Mouse (Mus musculus) neural tube, embryonic 11.5 days (tissue): ENCODE results near the gene Arid1b. TPM values are rescaled to one million over a fixed set of nuclear protein-coding genes. Genes with fewer than 3 reads are reported as not detected.
A peak's percentile ranks its signal among the peaks of the same experiment; 100 is the strongest.

Experiments used
- ATAC-seq: fragments of 200-750 bp; cut with Nextera tagmentation; 2 replicates; pipeline ENCODE4 v1.8.0; 2017; ENCODE audit warnings: moderate number of reproducible peaks, mild to moderate bottlenecking, moderate TSS enrichment, moderate library complexity; ENCODE audit not compliant: insufficient read depth, low FRiP score, low TSS enrichment
- DNase-seq: peaks from one replicate; pipeline ENCODE4 v3.0.0-alpha.2; 2015; ENCODE audit warnings: low spot score
- H3K27ac ChIP-seq: fragments of 300-500 bp; sonication (generic); 2 replicates; pipeline ENCODE4 v1.5.1; 2014; ENCODE audit warnings: low read depth, mild to moderate bottlenecking, low read length
- H3K27me3 ChIP-seq: fragments of 300-500 bp; sonication (generic); 2 replicates; pipeline ENCODE4 v1.6.1; 2014; ENCODE audit warnings: mild to moderate bottlenecking, low read length, mixed read lengths; ENCODE audit not compliant: control insufficient read depth, insufficient read depth
- H3K36me3 ChIP-seq: fragments of 300-500 bp; sonication (generic); 2 replicates; pipeline ENCODE4 v1.6.1; 2014; ENCODE audit warnings: mild to moderate bottlenecking, low read length, moderate library complexity, mixed read lengths; ENCODE audit not compliant: control insufficient read depth, insufficient read depth
- H3K4me1 ChIP-seq: fragments of 300-500 bp; sonication (generic); 2 replicates; pipeline ENCODE4 v1.6.1; 2014; ENCODE audit warnings: low read length, mixed read lengths; ENCODE audit not compliant: control insufficient read depth, insufficient read depth
- H3K4me2 ChIP-seq: fragments of 300-500 bp; sonication (generic); 2 replicates; pipeline ENCODE4 v1.6.1; 2014; ENCODE audit warnings: low read depth, mild to moderate bottlenecking, moderate library complexity
- H3K4me3 ChIP-seq: fragments of 300-500 bp; sonication (generic); 2 replicates; pipeline ENCODE4 v1.5.1; 2014; ENCODE audit warnings: low read depth, low read length
- H3K9ac ChIP-seq: fragments of 300-500 bp; sonication (generic); 2 replicates; pipeline ENCODE4 v1.6.1; 2014; ENCODE audit warnings: mild to moderate bottlenecking, low read length
- H3K9me3 ChIP-seq: fragments of 300-500 bp; sonication (generic); 2 replicates; pipeline ENCODE4 v1.6.1; 2016; ENCODE audit warnings: low read length; ENCODE audit not compliant: control insufficient read depth
- WGBS: fragments of 180-500 bp; shearing (Covaris S2); extraction: QIAGEN DNeasy Blood & Tissue Kit; methylation state at CpG from one replicate; pipeline ENCODE4 v1.1.7; 2014; 5-methylcytosine and 5-hydroxymethylcytosine counted together
- polyA plus RNA-seq: library from polyadenylated mRNA; unstranded; fragments of >200 nt; fragmentation: Nextera tagmentation; extraction: Ambion mirVana; gene quantifications from 2 replicates; pipeline ENCODE4 v1.2.1, GENCODE M21; 2014

The Arid1b gene
- polyA plus RNA-seq, 1 experiment from 2014 or later = 14.3 TPM

GRCm38 (mm10) chr17:5052091-5052799 lies 58.1 kb downstream of the Arid1b start:
- ATAC-seq (no peak), DNase-seq (no peak)
- Histone ChIP-seq H3K27ac (no peak overlapping the region), H3K4me2 (no peak overlapping the region), H3K9ac (no peak overlapping the region), H3K4me1 (peaks cover 16% of the 10 kb centered on the region), H3K9me3 (no peaks in the 10 kb centered on the region), H3K4me3 (no peak overlapping the region), H3K36me3 (no peaks in the 10 kb centered on the region), H3K27me3 (no peaks in the 10 kb centered on the region)
- 79% methylated on average over 10 of the region's 10 CpGs for WGBS

- H3K36me3 ChIP-seq = no peaks in the 10 kb centered on the region
- H3K27me3 ChIP-seq = no peaks in the 10 kb centered on the region
- H3K4me3 ChIP-seq = no peak overlapping the region
- peaks cover 21% of the 10 kb centered on the region for H3K4me1 ChIP-seq
- no peak for ATAC-seq
- no peak overlapping the region for H3K4me2 ChIP-seq
- no peak overlapping the region for H3K9ac ChIP-seq
- DNase-seq = no peak
- no peaks in the 10 kb centered on the region for H3K9me3 ChIP-seq
- WGBS = 80% methylated on average over 4 of the region's 4 CpGs
- 0 out of 2 replicates have a peak overlapping the region, but pooled peaks have one; percentile 4 for H3K27ac ChIP-seq
Observed at GRCm38 (mm10) chr17:5052800-5053179, 58.7 kb downstream of the Arid1b start.

GRCm38 (mm10) chr17:5053201-5053600 lies 59.1 kb downstream of the Arid1b start:
- Histone ChIP-seq H3K4me1 (peaks cover 24% of the 10 kb centered on the region), H3K27ac (no peak overlapping the region), H3K4me2 (no peak overlapping the region), H3K4me3 (no peak overlapping the region), H3K27me3 (no peaks in the 10 kb centered on the region), H3K9me3 (no peaks in the 10 kb centered on the region), H3K9ac (no peak overlapping the region), H3K36me3 (no peaks in the 10 kb centered on the region)
- WGBS = 62% methylated on average over 16 of the region's 16 CpGs
- no peak for DNase-seq
- ATAC-seq = peak; percentile 45; the same call in 1 of the 2 replicates

- Histone ChIP-seq H3K4me3 (no peak overlapping the region), H3K27me3 (no peaks in the 10 kb centered on the region), H3K27ac (no peak overlapping the region), H3K9me3 (no peaks in the 10 kb centered on the region), H3K4me1 (peaks cover 34% of the 10 kb centered on the region), H3K36me3 (no peaks in the 10 kb centered on the region), H3K4me2 (no peak overlapping the region), H3K9ac (no peak overlapping the region)
- WGBS = 82% methylated on average over 6 of the region's 6 CpGs
- no peak for ATAC-seq
- no peak for DNase-seq
Observed at GRCm38 (mm10) chr17:5055412-5055811, 61.3 kb downstream of the Arid1b start.

- H3K4me2 ChIP-seq = no peak overlapping the region
- no peaks in the 10 kb centered on the region for H3K36me3 ChIP-seq
- no peaks in the 10 kb centered on the region for H3K9me3 ChIP-seq
- ATAC-seq (no peak), DNase-seq (no peak)
- no peak overlapping the region for H3K4me3 ChIP-seq
- no peaks in the 10 kb centered on the region for H3K27me3 ChIP-seq
- H3K27ac ChIP-seq = no peak overlapping the region
- 75% methylated on average over 4 of the region's 4 CpGs for WGBS
- H3K4me1 ChIP-seq = peaks cover 36% of the 10 kb centered on the region
- H3K9ac ChIP-seq = no peak overlapping the region
Observed at GRCm38 (mm10) chr17:5056654-5057053, 62.5 kb downstream of the Arid1b start.

- Histone ChIP-seq H3K36me3 (no peaks in the 10 kb centered on the region), H3K4me1 (peaks cover 36% of the 10 kb centered on the region), H3K27me3 (no peaks in the 10 kb centered on the region), H3K9ac (no peak overlapping the region), H3K4me3 (no peak overlapping the region), H3K4me2 (no peak overlapping the region), H3K27ac (0 out of 2 replicates have a peak overlapping the region, but pooled peaks have one; percentile 8), H3K9me3 (no peaks in the 10 kb centered on the region)
- 25% methylated on average over 4 of the region's 4 CpGs for WGBS
- DNase-seq (no peak), ATAC-seq (0 out of 2 replicates have a peak, but pooled peaks have one; percentile 41)
Observed at GRCm38 (mm10) chr17:5057286-5057685, 63.2 kb downstream of the Arid1b start.

- 0 out of 2 replicates have a peak overlapping the region, but pooled peaks have one; percentile 2 for H3K4me3 ChIP-seq
- no peaks in the 10 kb centered on the region for H3K27me3 ChIP-seq
- no peaks in the 10 kb centered on the region for H3K36me3 ChIP-seq
- ATAC-seq = peak; percentile 76; the same call in 1 of the 2 replicates
- 16% methylated on average over 10 of the region's 10 CpGs for WGBS
- no peak overlapping the region for H3K9ac ChIP-seq
- DNase-seq = peak; percentile 78
- peaks cover 31% of the 10 kb centered on the region for H3K4me1 ChIP-seq
- H3K9me3 ChIP-seq = no peaks in the 10 kb centered on the region
- H3K4me2 ChIP-seq = no peak overlapping the region
- H3K27ac ChIP-seq = 0 out of 2 replicates have a peak overlapping the region, but pooled peaks have one; percentile 64
Observed at GRCm38 (mm10) chr17:5057944-5058720, 64.0 kb downstream of the Arid1b start.

GRCm38 (mm10) chr17:5059092-5059601 lies 65.0 kb downstream of the Arid1b start:
- Histone ChIP-seq H3K4me1 (peaks cover 27% of the 10 kb centered on the region), H3K36me3 (no peaks in the 10 kb centered on the region), H3K27ac (no peak overlapping the region), H3K4me2 (no peak overlapping the region), H3K9ac (no peak overlapping the region), H3K27me3 (no peaks in the 10 kb centered on the region), H3K9me3 (no peaks in the 10 kb centered on the region), H3K4me3 (no peak overlapping the region)
- ATAC-seq = no peak
- 78% methylated on average over 9 of the region's 9 CpGs for WGBS
- no peak for DNase-seq
